Mouse (Mus musculus) midbrain, embryonic 12.5 days (tissue): ENCODE measurements around the gene Uaca. TPM values are rescaled to one million over a fixed set of nuclear protein-coding genes. Genes with fewer than 3 reads are reported as not detected.

ENCODE experiments used
- ATAC-seq: fragments of 200-750 bp; cut with Nextera tagmentation; 2 replicates; pipeline ENCODE4 v1.8.0; 2017; ENCODE audit warnings: low read depth, moderate TSS enrichment, moderate library complexity; ENCODE audit not compliant: low FRiP score
- H3K27ac ChIP-seq: fragments of 300-500 bp; sonication (generic); replicated peaks from 2 replicates; pipeline ENCODE4 v1.5.1; 2016; ENCODE audit warnings: mild to moderate bottlenecking
- H3K27me3 ChIP-seq: fragments of 300-500 bp; sonication (generic); 2 replicates; pipeline ENCODE4 v1.6.1; 2016; ENCODE audit warnings: mild to moderate bottlenecking
- H3K36me3 ChIP-seq: fragments of 300-500 bp; sonication (generic); 2 replicates; pipeline ENCODE4 v1.6.1; 2016
- H3K4me1 ChIP-seq: fragments of 300-500 bp; sonication (generic); 2 replicates; pipeline ENCODE4 v1.6.1; 2016
- H3K4me2 ChIP-seq: fragments of 300-500 bp; sonication (generic); replicated peaks from 2 replicates; pipeline ENCODE4 v1.6.1; 2016; ENCODE audit warnings: mild to moderate bottlenecking, moderate library complexity
- H3K4me3 ChIP-seq: fragments of 300-500 bp; sonication (generic); 2 replicates; pipeline ENCODE4 v1.5.1; 2016; ENCODE audit warnings: mild to moderate bottlenecking
- H3K9ac ChIP-seq: fragments of 300-500 bp; sonication (generic); replicated peaks from 2 replicates; pipeline ENCODE4 v1.6.1; 2016; ENCODE audit warnings: mild to moderate bottlenecking, moderate library complexity
- H3K9me3 ChIP-seq: fragments of 300-500 bp; sonication (generic); 2 replicates; pipeline ENCODE4 v1.6.1; 2016; ENCODE audit warnings: mild to moderate bottlenecking
- WGBS: fragments of 180-500 bp; shearing (Covaris S2); methylation state at CpG from one replicate; pipeline ENCODE4 v1.1.7; 2016; 5-methylcytosine and 5-hydroxymethylcytosine counted together
- polyA plus RNA-seq: library from polyadenylated mRNA; unstranded; fragments of >200 nt; fragmentation: Nextera tagmentation; extraction: Ambion mirVana; gene quantifications from 2 replicates; pipeline ENCODE4 v1.2.1, GENCODE M21; 2016

Uaca gene
- polyA plus RNA-seq, 1 experiment from 2014 or later, result 42.1 TPM

DNA sequence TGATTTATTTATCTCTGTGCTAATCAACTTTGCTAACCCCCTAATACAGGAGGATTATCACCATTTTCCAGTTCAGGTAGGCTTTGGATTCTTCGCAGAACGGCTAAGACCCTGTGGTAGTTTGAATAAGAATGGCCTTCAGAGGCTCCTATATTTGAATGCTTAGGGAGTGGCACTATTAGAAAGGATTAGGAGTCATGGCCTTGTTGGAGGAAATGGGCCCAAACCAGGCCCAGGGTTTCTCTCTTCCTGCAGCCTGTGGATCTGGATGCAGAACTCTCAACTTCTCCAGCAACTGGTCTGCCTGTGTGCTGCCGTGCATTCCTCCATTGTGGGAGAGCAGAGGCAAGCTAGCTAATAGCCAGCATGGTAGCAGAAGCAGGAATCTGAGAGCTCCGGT lies 27.2 kb downstream of the Uaca start:
- WGBS, result 75% methylated on average over 4 of the region's 4 CpGs
- Histone ChIP-seq H3K4me2 (no peak overlapping the region), H3K36me3 (no peaks in the 10 kb centered on the region), H3K9me3 (no peaks in the 10 kb centered on the region), H3K27me3 (no peaks in the 10 kb centered on the region), H3K4me1 (no peaks in the 10 kb centered on the region), H3K27ac (no peak overlapping the region), H3K9ac (no peak overlapping the region), H3K4me3 (no peak overlapping the region)
- ATAC-seq, result no peak

DNA sequence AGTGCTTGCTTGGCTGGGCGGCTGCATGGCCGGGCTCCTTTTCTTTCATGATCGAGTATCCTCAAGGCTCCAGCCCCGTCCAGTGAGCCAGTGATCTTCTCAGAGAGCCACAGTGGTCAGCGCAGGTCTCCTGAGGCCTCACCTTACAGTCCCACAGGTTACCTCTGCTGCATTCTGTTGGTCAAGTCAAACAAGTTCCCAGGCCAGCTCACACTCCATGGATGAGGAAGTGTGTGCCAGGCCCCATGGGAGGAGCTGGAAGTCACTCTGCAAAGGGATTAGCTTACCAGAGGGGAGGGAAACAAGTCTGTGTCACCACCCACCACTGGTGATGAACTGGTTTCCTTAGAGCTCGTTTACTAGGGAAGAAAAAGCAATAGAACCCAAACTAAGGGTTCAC lies 28.3 kb downstream of the Uaca start:
- no peaks in the 10 kb centered on the region for H3K36me3 ChIP-seq
- H3K27ac ChIP-seq, result no peak overlapping the region
- H3K27me3 ChIP-seq, result no peaks in the 10 kb centered on the region
- H3K4me2 ChIP-seq, result no peak overlapping the region
- WGBS, result 83% methylated on average over 6 of the region's 6 CpGs
- no peaks in the 10 kb centered on the region for H3K4me1 ChIP-seq
- H3K4me3 ChIP-seq, result no peak overlapping the region
- H3K9ac ChIP-seq, result no peak overlapping the region
- H3K9me3 ChIP-seq, result no peaks in the 10 kb centered on the region
- no peak for ATAC-seq

DNA sequence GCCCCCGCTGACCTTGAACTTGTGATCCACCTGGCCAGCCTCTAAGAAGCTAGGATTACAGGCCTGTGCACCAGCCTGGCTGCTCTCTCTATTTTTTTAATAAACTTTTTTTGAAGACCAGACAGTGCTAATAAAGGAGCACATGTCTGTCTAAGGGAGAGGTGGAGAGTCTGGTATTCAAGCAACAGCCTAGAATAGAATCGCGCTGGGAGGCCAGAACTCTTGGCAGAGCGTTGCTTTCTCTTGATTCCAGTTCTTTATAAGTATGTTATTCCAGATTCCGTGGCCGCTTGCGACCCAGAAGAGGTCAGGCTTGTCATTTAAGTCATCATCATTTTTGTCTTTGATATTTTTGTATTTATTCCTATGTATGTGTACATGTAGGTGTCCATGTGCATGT lies 31.2 kb downstream of the Uaca start:
- ATAC-seq, result no peak
- no peak overlapping the region for H3K4me3 ChIP-seq
- no peak overlapping the region for H3K4me2 ChIP-seq
- no peaks in the 10 kb centered on the region for H3K36me3 ChIP-seq
- no peak overlapping the region for H3K9ac ChIP-seq
- H3K27me3 ChIP-seq, result no peaks in the 10 kb centered on the region
- H3K4me1 ChIP-seq, result no peaks in the 10 kb centered on the region
- no peak overlapping the region for H3K27ac ChIP-seq
- no peaks in the 10 kb centered on the region for H3K9me3 ChIP-seq
- 95% methylated on average over 7 of the region's 7 CpGs for WGBS

DNA sequence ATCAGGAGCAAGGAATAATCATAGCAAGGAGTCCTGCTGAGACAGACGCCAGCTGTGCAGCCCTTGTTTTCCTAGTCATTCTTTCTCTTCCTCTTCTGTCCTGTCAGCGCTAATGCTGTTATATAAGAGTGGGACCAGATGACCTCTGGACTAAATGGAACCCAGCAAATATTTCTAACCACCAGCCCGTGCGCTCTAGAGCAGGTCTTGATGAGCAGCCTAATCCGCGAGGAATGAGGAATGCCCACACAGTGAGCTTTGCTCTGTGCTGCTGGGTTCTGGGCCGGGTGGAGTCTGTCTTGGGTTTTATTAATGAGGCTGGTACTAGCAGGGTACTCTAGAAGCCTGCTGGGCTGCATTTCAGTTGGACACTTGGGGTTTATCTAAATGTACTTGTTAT lies 32.4 kb downstream of the Uaca start:
- WGBS, result 82% methylated on average over 7 of the region's 7 CpGs
- Histone ChIP-seq H3K36me3 (no peaks in the 10 kb centered on the region), H3K4me1 (no peaks in the 10 kb centered on the region), H3K27ac (no peak overlapping the region), H3K9me3 (no peaks in the 10 kb centered on the region), H3K4me3 (no peak overlapping the region), H3K27me3 (no peaks in the 10 kb centered on the region), H3K9ac (no peak overlapping the region), H3K4me2 (no peak overlapping the region)
- ATAC-seq, result no peak

DNA sequence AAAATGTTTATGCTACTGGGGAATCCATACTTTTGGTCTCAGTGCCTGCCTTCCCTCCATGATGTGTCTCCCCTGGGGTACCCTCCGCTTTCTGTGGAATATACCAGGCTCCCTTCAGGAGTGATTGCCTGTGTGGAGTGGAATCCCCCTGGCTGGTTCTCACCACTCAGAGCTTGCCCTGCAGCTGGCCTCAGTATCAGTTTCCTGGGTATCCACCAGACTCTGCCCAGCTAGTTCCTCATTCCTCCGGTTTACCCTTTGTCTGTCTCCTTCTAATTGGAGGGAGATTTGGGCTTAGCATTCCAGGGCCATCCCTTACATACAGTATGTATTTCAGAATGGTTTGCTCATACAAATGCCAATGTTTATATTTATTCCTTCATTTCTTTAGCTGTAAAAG lies 33.9 kb downstream of the Uaca start:
- no peak overlapping the region for H3K4me3 ChIP-seq
- H3K9ac ChIP-seq, result no peak overlapping the region
- WGBS, result 88% methylated on average over 2 of the region's 2 CpGs
- H3K36me3 ChIP-seq, result no peaks in the 10 kb centered on the region
- no peaks in the 10 kb centered on the region for H3K4me1 ChIP-seq
- H3K27ac ChIP-seq, result no peak overlapping the region
- no peaks in the 10 kb centered on the region for H3K9me3 ChIP-seq
- H3K4me2 ChIP-seq, result no peak overlapping the region
- H3K27me3 ChIP-seq, result no peaks in the 10 kb centered on the region
- ATAC-seq, result no peak

DNA sequence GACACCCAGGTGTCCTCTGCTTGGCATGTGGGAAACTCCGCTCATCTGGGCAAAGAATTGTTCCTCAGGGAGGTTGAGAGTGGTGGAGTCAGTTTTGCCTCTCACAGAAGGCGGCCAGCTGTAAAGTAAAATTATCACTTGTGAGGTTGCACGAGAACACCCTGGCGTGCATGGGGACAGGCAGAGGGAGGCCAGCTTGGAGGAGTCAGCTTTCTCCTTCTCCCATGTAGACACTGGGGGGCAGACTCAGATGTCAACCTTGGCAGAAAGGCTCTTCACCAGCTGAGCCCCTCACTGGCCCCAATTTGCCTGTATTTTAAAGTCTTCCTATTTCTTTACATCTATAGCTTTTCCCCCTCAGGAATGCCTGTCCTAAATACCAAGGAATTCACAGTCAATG lies 35.3 kb downstream of the Uaca start:
- Histone ChIP-seq H3K4me2 (no peak overlapping the region), H3K27ac (no peak overlapping the region), H3K36me3 (no peaks in the 10 kb centered on the region), H3K9ac (no peak overlapping the region), H3K9me3 (no peaks in the 10 kb centered on the region), H3K27me3 (no peaks in the 10 kb centered on the region), H3K4me3 (no peak overlapping the region), H3K4me1 (no peaks in the 10 kb centered on the region)
- 83% methylated on average over 4 of the region's 4 CpGs for WGBS
- ATAC-seq, result no peak

DNA sequence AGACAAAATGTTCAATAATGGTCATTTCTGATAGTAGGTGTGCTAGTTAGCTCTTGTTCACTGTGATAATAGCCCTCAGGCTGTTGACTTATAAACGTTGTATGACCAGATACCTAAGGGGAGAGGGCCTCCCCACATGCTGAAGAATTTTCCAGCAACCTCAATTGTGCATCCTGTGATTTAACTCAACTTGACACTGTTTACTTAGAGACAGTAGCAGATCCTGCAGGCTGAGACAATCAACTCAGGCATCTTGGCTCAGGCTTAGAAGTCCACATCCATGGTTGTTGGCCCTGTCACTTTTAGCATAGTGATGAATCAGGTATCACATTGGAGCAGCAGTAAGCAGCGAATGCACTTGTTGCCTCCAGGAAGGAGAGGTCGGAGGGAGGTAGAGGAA lies 35.7 kb downstream of the Uaca start:
- Histone ChIP-seq H3K27me3 (no peaks in the 10 kb centered on the region), H3K27ac (no peak overlapping the region), H3K36me3 (no peaks in the 10 kb centered on the region), H3K9ac (no peak overlapping the region), H3K4me1 (no peaks in the 10 kb centered on the region), H3K4me2 (no peak overlapping the region), H3K9me3 (no peaks in the 10 kb centered on the region), H3K4me3 (no peak overlapping the region)
- WGBS, result 71% methylated on average over 3 of the region's 3 CpGs
- ATAC-seq, result no peak

DNA sequence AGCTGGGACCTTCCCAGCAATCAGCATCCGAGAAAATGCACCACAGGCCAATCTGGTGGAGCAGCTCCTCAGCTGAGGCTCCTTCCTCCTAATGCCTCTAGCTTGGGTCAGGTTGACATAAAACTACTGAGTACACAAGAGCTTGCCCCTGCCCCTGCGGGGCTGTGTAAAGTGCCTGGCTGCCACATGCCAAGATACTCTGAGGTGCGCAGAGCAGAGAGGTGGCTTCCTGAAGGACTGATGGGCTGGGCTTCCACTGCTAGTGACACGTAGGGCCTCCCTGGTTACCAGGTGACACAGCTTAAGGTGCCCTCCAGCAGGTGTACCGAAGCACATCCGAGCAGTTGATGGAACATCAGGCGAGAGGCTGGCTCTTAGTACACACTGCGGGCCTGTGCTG lies 37.9 kb downstream of the Uaca start:
- no peak overlapping the region for H3K9ac ChIP-seq
- no peaks in the 10 kb centered on the region for H3K27me3 ChIP-seq
- H3K4me3 ChIP-seq, result no peak overlapping the region
- no peak for ATAC-seq
- 95% methylated on average over 8 of the region's 8 CpGs for WGBS
- no peak overlapping the region for H3K4me2 ChIP-seq
- H3K36me3 ChIP-seq, result no peaks in the 10 kb centered on the region
- no peak overlapping the region for H3K27ac ChIP-seq
- no peaks in the 10 kb centered on the region for H3K9me3 ChIP-seq
- H3K4me1 ChIP-seq, result peaks cover 13% of the 10 kb centered on the region

DNA sequence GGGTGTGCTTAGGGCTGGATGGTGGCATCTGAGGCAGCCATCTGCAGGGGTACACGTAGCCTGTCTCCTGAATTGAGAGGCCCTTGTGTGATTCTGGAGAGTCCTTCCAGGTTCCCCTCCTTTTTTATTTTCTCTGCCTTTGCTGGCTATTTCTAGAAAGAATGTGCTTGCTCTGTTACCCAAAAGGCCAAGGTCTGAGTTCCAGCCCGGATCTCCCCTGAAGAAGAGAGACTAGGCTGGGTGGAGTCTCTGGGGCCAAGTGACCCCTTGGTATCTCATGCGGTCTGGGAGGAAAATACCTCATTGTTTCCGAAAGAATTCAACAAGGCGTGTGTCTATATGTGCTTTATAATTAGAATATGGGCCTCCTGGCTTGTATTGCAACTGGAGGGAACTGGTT lies 41.8 kb downstream of the Uaca start:
- Histone ChIP-seq H3K36me3 (no peaks in the 10 kb centered on the region), H3K27ac (no peak overlapping the region), H3K9me3 (no peaks in the 10 kb centered on the region), H3K27me3 (no peaks in the 10 kb centered on the region), H3K4me2 (no peak overlapping the region), H3K4me1 (peaks cover 37% of the 10 kb centered on the region), H3K9ac (no peak overlapping the region), H3K4me3 (no peak overlapping the region)
- 56% methylated on average over 5 of the region's 5 CpGs for WGBS
- ATAC-seq, result no peak

DNA sequence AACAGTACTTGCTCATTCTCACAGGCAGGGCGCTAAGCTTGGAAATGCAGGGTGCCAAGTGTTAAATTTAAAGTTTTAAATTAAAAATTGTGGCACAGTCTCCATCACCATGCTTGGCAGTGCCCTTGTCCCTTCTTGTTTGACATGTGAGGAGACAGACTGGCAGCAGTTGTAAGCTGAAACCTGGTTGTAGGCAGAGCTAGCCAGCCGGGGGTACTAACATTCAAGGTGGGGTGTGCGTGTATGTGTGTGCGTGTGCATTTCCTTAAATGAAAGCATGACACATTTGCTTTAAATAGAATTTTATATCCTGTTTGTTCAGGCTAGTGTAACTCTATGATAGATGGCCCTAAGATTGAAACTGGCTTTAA lies 42.7 kb downstream of the Uaca start:
- Histone ChIP-seq H3K4me3 (no peak overlapping the region), H3K27me3 (no peaks in the 10 kb centered on the region), H3K4me1 (peaks cover 40% of the 10 kb centered on the region), H3K27ac (no peak overlapping the region), H3K36me3 (no peaks in the 10 kb centered on the region), H3K9me3 (no peaks in the 10 kb centered on the region), H3K4me2 (peak overlapping the region; percentile 59), H3K9ac (no peak overlapping the region; the same call in 1 of the 2 replicates)
- ATAC-seq, result no peak
- 45% methylated on average over 4 of the region's 4 CpGs for WGBS

DNA sequence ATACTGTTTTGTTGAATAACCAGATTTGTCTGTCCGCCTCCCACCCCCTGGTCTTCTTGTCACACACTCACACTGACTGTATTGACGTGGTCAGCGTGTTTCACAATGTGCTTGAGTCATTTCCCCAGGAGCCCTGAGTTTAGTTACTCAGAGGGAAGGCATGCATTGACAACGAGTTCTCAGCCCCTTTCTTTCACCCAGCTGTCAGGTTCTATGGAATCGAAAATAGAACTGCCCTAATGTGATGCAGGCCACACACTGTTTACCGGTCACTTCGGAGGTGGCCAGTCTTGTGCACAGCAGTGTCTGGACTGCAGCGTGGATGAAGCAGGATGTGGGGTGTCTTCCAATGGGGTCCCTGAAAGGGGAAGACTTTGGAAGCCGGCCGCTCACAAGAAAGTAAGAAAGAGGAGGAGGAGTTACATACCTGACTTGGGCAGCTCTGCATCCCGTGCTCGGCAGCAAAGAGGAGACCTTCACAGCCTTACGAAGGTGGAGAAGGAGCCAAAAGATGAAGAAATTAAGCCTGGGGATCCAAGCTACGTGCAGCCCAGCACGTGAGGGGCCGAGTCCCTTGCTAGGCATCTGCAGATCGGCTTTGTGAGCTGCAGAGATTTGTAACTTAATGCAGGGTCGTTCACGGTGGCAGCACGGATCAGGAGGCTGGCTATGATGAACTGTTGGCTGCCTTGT lies 43.3 kb downstream of the Uaca start:
- Histone ChIP-seq H3K4me1 (peaks cover 40% of the 10 kb centered on the region), H3K4me2 (peak overlapping the region; percentile 59), H3K9me3 (no peaks in the 10 kb centered on the region), H3K36me3 (no peaks in the 10 kb centered on the region), H3K9ac (no peak overlapping the region; the same call in 1 of the 2 replicates), H3K27ac (peak overlapping the region; percentile 74), H3K4me3 (peak overlapping the region; percentile 28), H3K27me3 (no peaks in the 10 kb centered on the region)
- WGBS, result 3% methylated on average over 20 of the region's 20 CpGs
- peak; percentile 65 for ATAC-seq

DNA sequence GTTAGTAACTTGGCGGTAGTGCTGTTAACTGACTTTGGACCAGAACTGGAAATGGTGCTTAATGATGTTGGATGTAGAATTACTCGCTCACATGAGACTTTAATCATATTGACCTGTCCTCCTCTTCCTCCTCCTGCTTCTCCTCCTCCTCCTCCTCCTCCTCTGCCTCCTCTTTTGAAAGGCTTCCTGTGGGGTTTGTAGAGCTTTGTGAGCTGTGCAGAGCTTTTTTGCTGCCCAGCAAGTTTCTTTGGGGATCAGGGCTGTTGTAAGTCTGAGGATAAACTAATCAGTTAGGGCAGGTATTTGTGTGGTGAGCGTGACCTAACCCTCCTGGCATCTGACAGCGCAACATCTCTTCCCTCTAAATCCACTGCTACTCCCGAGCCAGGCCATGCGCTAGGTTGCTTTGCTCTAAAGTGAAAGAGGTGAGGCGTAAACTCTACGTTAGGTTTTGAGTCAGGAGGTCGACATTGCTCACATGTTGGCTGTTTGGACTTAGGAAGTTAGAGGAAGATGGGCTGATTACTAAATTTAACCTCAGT lies 44.1 kb downstream of the Uaca start:
- Histone ChIP-seq H3K4me1 (peaks cover 40% of the 10 kb centered on the region), H3K27ac (peak overlapping the region; percentile 74; the same call in 1 of the 2 replicates), H3K4me2 (peak overlapping the region; percentile 59), H3K36me3 (no peaks in the 10 kb centered on the region), H3K9ac (no peak overlapping the region; the same call in 1 of the 2 replicates), H3K4me3 (peak overlapping the region; percentile 28; the same call in 1 of the 2 replicates), H3K9me3 (no peaks in the 10 kb centered on the region), H3K27me3 (no peaks in the 10 kb centered on the region)
- 22% methylated on average over 9 of the region's 9 CpGs for WGBS
- ATAC-seq, result no peak

DNA sequence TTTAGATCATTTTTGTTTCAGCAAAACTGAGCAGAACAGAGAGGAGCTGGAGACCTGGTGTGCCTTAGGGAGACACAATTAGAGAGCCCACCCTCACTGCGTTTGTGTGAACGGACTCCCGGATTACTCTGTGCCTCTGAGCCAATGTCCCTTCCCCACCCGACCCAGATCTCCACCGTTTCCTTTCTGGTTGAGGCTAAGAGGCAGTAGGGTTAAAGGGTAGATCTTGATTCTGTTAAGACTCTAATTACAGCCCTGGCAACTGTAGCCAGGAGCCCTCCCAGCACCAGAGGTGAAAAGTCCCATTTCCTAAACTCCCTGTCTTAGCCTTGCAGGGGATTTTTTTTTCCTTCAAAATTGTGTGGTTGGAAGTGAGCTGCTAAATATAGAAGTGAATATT lies 47.1 kb downstream of the Uaca start:
- no peak overlapping the region for H3K4me3 ChIP-seq
- no peak for ATAC-seq
- WGBS, result 35% methylated on average over 5 of the region's 5 CpGs
- H3K27me3 ChIP-seq, result peaks cover 3% of the 10 kb centered on the region
- no peak overlapping the region for H3K4me2 ChIP-seq
- H3K4me1 ChIP-seq, result peaks cover 36% of the 10 kb centered on the region
- no peak overlapping the region for H3K9ac ChIP-seq
- no peak overlapping the region for H3K27ac ChIP-seq
- no peaks in the 10 kb centered on the region for H3K36me3 ChIP-seq
- no peaks in the 10 kb centered on the region for H3K9me3 ChIP-seq
